Mouse (Mus musculus): Measurements from ENCODE around the gene Fam32a.
A peak's percentile ranks its signal among the peaks of the same experiment; 100 is the strongest.

Gene Fam32a

DNA sequence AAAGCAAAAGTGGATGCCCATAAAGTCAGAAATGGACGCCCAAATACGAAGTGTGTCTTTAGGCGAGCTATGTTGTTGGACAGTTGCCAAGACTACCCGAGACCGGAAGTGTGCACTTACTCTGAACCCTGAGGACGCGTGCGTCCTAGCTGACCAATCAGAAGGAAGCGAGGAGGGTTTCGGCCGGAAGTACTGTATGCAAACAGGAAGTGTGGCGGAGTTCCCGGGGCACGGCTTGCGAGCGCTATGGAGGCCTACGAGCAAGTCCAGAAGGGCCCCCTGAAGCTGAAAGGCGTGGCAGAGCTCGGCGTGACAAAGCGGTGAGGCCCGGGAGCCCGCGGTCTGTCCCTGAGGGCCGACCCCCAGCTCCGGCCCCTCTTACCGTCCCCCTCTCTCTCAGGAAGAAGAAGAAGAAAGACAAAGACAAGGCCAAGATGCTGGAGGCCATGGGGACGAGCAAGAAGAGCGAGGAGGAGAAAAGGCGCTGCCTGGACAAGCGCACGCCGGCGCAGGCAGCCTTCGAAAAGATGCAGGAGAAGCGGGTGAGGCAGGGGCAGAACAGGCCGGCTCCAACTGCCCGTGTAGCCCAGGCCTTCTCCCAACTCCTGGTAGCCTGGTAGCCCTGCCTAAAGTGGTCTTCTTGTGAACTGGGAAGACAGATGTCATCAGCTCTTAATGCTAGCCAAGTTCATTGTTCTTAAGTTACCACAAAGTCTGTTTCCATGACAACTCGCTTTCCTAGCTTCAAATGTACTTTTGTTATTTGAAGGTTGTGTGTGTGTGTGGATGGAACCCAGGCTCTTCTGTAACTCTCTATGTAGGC, at the start of gene Fam32a:
TSS of gene Fam32a (plus strand) at position 190 of the 823 bp plus-strand sequence.
- peak; percentile 88 to 90 for DNase-seq (ENCODE audit: low spot score in 2 of 2)

DNA sequence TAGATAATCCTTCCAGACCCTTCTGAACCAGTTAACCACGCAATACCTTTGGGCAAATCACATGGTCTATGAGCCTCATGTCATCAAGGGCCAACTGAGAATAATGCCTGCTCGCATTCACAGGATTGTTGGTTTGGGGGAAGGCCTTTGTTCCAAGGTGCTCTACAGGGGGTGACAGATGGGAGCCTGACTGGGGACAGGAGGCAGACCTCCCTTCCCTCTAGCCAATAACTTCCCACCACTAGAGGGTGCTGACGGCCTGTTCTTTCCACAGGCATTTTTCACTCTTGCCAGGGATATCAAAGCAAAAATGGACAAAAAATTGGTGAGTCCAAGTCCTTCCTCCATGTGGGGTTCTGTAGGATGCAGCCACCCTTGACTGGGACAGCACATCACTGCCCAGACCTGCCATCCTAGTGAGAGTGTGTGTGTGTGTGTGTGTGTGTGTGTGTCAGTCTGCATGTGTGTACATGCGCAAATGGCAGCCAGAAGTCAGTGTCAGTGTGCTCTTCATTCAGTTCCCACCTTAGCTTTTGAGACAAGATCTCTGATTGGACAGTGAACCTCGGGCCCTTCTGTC, 42.1 kb upstream of the Fam32a start:
- DNase-seq (ENCODE audit: low spot score in 2 of 2): peak; percentile 83 to 85

DNA sequence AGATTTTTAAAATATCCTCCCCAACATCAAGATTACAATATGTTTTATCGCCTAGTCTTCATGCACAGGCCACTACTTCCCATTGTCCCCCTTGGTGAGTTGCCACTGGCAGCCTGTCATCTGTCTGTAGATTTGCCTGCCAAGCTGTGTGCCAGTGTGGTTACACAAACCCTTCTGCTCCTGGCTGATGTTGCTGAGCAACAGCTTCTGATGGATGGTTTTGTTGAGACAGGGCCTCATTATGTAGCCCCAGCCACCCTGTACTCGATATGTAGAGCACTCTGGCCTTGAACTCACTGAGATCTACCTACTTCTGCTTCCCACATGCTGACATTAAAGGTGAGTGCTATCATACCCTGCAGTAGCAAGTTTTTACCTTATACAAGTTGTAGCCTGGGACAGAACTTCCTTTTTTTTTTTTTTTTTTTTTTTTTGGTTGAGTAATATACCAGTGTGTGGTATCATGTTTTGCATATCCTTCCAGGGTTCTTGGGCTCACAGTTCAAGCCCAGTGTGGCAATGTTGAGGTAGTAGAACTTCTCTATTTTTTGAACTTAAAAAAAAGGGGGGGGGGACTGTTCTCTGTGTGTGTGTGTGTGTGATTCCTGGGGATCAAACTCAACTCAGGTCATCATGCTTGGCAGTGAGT, 35.9 kb upstream of the Fam32a start:
- DNase-seq (ENCODE audit: low spot score in 2 of 2): no peak

DNA sequence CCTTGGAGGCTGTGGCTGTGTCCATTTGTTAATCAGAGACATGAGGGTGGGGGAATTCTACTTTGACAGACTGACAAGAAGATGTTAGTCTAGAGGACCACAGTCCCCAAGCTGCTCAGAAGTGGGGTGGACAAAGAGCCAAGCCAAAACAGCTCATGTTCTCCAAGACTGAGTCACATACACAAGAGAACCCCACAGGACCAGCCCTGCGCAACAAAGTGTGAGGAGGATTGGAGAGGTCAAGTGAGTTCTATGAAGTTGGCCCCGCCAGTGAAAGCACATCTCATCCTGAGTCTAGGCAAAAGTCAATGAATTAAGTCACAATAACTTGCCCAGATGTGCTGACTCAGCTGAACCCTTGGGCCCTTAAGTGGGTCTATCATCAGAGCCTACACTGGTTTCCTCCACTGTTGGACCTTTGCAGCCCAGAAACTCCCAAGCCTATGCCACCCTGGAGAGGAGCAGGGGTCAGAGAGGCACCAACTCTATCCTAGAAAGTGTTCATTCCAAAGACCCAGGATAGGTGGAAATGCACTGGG, 31.7 kb upstream of the Fam32a start:
- DNase-seq (ENCODE audit: low spot score in 2 of 2): no peak

DNA sequence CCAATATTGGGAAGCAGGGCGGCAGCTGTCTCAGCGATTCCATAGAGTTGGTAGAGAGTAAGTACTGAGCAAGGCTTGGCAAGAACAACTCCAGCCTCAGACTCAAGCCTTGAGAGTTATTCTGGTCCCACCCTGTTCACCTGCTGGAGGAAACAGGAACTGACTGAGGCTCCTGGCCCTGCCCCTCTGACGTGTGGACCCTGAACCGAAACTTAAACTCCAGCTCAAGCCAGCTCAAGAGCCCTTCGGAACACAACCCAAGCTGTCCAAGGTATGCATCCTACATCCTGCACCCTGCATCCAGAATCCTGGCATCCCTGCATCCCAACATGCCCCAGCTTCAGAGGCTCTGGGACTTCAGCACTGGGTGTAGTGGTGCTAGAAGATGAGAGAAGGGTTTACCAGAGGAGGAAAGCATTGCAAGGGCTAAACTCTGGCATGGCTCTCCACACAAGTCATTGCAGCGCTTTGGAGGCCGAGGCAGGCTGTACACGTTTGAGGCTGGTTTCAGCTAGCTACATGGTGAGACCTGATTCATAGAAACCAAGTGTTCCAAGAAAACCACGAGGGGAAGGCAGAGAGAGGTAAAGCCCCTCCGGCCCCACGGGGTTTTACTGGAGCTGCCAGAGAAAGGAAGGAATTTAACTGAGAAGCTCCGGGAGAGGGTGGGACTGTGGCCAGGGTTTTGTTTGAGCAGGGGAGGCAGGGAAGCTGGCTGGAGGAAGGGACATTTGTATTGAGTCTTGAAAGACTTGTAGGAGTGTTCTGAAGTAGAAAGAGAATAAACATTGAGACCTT, 29.9 kb upstream of the Fam32a start, which contains the start of gene Hsh2d:
TSS of gene Hsh2d (plus strand) at position 222 of the 798 bp plus-strand sequence.
- DNase-seq (ENCODE audit: low spot score in 2 of 2): no peak

DNA sequence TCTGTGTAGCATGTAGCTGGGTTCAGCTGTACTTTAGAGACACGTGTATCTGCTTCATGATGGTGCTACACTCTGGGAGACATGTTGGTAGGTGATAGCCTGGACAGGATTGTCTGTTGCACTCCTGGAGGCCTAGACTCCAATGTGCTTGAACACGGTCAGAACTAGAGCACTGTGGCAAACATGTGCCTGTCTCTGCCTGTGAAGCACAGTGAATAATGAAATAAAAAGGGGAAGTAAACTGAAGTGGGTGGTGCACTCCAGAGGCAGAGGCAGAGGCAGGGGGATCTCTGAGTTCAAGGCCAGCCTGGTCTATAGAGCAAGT, 29.4 kb upstream of the Fam32a start:
- DNase-seq (ENCODE audit: low spot score in 2 of 2): no peak

DNA sequence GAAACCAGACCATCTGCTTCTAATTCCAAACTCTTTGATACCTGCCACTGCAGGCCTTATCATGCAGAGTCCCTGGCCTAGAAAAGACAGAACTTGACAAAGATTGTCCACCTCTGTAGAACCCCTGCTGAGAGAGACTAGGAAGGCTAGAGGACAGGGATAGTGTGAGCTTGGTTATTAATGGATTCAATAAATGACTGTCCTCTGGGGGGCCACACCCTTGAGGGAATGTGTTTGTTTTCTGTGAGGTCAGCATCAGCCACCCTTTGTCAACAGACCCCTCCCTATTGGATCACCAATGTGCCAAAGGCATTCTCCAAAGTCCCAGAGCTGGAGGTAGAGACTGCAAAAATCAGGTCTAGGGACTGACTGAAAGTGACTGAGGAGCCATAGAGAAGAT, 27.5 kb upstream of the Fam32a start:
- DNase-seq (ENCODE audit: low spot score in 2 of 2): no peak

DNA sequence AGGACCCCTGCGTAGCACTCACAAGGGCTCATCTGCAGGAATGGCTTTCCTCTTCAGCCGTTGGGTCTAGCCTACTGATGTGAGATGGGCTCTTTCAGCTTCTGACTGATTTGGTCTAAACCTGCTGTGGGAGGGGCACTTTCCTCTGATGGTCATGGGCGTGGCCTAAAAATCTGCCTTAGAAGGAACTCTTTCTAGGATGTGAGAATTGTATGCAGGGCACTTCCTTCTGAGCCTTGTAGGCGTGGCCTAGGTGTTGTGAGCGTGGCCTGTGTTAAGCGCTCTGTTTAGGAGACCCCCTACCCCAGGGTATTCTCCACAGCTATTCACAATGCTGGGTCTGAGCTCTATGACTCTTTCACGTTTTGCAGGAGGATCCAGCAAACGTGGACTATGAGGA, 21.5 kb upstream of the Fam32a start:
- DNase-seq (ENCODE audit: low spot score in 2 of 2): no peak

DNA sequence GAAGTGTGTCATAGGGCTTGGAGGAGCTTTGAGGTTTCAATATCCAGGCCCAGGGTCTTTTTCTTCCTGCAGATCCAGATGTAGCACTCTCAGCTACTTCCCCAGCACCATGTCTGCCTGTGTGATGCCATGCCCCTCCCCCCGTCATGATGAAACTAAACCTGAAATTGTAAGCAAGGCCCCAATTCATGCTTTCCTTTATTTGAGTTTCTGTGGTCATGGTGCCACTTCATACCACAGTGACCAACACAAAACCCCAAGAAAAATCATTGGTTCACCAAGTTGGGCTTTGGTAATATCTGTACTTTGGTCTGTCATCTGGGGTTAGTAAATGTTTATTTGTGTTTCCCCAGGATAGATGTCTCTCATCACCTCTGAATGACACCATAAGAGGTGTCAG, 10.9 kb upstream of the Fam32a start:
- no peak for DNase-seq (ENCODE audit: low spot score in 2 of 2)

DNA sequence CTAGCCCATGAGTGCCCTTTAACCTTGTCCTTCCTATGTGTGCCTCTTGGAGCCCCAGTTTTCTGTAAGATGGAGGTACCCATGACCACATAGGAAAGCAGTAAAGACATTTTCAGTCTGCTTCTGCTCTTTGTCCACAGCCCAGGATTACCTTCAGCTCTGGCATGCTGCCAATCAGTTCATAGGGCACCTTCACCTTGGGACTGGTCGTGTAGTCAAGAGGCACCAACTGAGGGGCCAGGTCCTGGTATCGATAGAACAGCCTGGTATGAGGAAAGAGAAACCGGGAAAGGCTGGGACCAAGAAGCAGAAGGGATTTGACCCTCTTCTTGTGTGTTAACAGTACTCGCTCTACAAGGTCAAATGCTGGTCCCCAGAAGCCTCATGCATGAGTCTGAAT, 9.3 kb upstream of the Fam32a start:
- DNase-seq (ENCODE audit: low spot score in 2 of 2): no peak

DNA sequence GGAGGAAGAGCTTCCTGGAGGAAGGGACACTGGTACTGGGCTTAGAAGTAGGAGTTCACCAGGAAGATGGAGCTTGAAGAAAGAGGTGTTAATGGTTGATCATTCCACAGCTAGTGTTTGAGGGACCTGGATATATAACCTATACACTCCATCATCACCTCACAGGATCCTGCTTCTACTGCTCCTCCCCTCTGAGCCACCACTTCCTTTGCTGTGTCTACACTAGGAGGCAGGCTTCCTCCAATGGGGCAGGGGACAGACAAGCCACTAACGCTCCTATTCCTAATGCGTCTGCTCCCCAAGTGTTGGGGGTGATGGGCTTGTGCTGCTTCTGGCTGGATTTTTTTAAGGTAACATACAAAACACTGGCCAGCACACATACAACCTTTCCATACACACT, 8.8 kb upstream of the Fam32a start:
- DNase-seq (ENCODE audit: low spot score in 2 of 2): no peak

DNA sequence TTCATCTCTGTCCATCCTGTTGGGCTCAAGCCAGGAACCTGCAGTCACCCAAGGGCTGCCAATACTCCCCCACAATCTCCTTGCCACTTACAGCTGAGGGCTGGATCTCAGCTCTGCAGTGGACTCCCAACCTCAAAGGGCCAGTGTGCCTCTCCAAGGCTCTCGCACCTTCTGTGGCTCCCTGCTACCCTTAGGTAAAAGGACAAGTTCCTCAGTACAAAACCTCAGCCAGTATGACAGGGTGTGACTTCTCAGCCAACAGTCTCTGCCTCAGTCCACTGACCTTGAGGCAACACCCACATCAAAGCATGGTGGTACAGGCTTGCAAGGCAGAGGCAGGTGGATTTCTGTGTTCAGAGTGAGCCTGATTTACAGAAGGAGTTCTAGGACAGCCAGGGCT, 7.7 kb upstream of the Fam32a start:
- no peak for DNase-seq (ENCODE audit: low spot score in 2 of 2)

DNA sequence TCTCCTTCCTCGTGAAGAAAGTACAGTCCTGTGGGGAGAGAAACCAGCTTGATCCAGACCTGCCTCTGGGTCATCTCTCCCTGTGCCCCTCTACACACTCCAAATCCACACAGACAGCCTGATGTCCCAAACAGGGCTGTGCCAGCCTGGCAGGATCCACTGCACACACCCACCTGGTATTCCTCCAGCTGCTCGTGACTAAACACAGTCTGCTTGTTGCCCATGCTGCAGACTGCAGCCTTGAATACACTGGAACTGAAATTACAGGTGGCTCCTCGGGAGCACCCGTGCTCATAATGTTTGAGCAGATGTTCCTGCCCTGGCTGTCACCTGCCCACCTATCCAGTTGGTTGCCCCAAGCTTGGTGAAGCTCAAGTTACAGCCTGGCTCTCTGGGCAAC, 6.8 kb upstream of the Fam32a start, which contains the start of gene Cib3:
TSS of gene Cib3 (minus strand) at position 87 of the 400 bp plus-strand sequence.
- DNase-seq (ENCODE audit: low spot score in 2 of 2): peak; percentile 18 to 19

DNA sequence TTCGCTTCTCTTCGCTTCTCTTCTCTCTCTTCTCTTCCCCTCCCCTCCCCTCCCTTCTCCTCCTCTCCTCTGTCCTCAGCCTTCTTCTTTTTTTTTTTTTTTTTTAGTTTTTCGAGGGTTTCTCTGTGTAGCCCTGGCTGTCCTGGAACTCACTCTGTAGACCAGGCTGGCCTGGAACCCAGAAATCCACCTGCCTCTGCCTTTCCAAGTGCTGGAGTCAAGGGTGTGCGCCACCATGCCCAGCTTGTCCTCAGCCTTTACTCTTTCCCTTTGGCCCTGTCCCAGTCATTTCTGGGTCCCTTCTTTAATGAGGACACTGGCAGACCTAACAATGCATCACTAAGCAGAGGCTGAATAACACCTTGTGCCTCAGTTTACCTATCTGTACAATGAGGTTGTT, 6.0 kb upstream of the Fam32a start, which contains the start of gene Gm11034:
TSS of gene Gm11034 (minus strand) at position 101 of the 400 bp plus-strand sequence.
- no peak for DNase-seq (ENCODE audit: low spot score in 2 of 2)

DNA sequence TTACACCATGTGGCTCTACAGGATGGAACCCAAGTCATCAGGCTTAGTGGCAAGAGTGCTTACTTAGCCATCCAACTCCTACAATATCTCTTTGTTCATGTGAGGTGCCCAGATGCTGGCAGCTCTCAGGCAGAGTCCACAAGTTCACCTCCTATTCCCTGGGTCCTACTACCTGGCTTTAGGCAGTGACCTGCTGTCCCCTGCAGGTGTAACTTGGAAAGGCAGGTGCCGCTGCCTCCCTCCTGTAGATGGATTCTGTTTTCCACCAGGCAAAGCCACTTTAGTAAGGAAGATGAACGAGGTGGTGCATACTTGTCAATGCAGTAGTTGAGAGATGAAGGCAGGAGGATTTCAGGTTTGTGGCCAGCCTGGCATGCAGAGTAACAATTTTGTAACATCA, 4.5 kb upstream of the Fam32a start:
- no peak for DNase-seq (ENCODE audit: low spot score in 2 of 2)

DNA sequence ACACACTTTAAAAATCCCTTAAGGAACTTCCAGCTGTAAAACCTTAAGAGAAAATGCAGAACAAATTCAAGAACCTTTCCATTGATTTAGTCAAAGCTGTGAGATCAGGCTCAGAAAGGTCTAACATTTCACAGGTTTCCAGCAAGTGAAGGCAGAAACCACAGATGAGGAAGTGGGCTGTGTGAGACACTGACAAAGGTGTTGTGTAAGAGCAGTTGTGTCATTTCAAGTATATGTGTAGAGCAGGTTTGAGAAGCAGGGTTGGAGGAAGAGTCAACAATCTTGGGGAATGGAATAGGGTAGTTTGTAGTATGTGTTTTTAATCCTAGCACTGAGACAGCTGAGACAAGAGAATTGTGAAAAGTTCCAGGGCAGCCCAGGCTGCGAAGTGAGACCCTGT, 3.7 kb upstream of the Fam32a start:
- no peak for DNase-seq (ENCODE audit: low spot score in 2 of 2)

DNA sequence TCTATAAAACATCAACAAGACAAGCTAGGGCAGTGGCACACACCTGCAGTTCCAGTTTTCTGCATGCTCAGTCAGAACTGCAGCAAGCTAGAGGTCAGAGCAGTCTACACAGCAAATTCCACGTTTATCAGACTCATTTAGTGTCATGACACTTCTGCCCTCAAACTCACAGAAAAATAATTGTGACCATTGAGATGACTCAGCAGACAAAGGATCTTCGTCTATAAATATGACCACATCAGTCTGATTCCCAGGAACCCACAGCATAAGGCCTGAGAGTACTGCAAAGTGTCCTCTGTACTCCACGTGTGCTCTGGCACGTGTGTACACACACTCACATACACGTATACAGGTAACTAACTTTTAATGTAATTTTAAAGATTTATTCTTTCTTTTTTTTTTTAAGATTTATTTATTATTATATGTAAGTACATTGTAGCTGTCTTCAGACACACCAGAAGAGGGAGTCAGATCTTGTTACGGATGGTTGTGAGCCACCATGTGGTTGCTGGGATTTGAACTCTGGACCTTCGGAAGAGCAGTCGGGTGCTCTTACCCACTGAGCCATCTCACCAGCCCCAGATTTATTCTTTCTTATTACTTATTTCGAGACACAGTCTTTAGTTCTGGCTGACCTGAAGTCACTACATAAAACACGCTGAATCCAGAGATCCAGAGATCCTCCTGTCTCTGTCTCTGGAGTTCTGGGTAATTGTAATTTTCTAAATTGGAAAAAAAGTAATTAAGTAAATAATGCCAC, 569 bp upstream of the Fam32a start:
- DNase-seq (ENCODE audit: low spot score in 2 of 2): no peak

DNA sequence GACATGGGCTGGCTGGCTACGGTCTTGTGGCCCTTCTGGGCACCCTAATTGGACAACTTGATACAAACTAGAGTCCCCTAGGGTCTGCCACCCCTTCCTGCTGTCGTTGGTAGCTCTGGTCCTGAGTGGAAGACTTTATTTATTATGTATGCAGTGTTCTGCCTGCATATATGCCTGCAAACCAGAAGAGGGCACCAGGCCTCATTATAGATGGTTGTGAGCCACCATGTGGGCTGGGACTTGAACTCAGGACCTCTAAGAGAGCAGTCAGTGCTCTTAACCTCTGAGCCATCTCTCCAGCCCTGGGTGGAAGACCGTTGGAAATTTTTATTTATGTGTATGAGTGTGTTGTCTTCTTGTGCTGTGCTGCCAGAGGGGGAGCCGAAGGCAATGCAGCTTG, 1.2 kb downstream of the Fam32a start:
- no peak for DNase-seq (ENCODE audit: low spot score in 2 of 2)

DNA sequence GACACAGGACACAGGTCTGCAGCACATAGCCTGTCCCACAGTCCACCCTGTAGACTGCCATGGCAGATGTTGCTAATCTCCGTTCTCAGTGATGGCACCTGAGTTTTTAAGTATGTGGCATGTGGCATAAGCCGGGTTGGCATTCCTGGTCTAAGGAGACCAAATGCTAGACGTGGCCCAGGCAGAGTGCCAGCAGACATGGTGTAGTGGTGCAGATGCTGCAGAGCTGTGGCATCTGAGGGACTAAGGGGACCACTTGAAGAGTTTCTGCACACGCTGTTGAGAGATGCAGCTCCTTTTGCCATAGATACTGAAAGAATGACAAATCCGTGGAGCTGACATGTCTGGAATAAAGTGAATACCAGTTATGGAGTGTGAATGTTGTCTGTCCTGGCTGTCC, 3.1 kb downstream of the Fam32a start:
- no peak for DNase-seq (ENCODE audit: low spot score in 2 of 2)

DNA sequence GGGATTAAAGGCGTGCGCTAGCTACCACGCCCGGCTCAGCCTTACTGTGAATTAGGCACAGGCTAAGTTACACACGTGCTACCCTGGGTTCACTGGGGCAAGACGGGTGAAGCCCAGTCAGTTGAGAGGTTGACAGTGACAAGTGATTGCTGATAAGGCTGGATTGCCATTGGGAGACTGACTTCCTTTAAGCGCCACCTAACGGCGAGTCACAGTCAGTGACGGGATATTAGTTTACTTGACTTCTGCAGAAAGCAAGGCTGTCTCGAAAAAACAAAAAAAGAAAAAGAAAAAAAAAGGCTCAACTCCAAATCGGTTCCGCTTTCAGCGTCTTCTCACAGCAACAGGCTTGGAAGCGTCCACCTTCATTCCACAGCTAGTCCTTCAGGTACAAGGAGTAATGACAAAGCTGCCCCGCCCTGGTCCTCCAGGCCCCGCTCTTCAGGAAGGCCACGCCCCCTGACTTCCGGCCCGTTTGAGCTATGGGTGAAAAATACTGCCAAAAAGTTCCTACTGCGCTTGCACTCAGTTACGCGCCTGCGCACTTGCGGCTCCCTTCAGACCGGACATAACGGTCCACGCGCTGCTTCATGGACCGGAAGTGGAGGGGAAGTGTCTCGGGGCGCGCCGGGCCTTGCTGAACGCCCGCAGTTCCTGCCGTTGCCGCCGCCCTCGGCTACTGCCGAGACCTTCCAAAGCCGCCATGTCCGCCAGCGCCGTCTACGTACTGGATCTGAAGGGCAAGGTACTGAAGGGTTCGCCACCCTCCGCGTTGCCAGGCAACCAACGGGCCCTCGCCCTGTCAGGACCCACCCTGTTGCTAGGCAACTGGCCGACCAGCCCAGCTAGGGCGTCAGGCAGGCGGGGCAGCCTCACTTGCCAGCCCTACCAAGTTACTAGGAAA, 20.2 kb downstream of the Fam32a start, which contains the start of gene Ap1m1:
TSS of gene Ap1m1 (plus strand) at position 520 of the 904 bp plus-strand sequence.
- DNase-seq (ENCODE audit: low spot score in 2 of 2): peak; percentile 96 to 98

Data from right cerebral cortex, adult 2 months (tissue).